Mouse (Mus musculus): ENCODE data around the gene Me1.

Gene Me1

GRCm38 (mm10) chr9:86708921-86709320 lies 13.2 kb upstream of the Me1 start:
- no peak for DNase-seq (ENCODE audit: extremely low spot score, low read depth, low spot score)

DNA sequence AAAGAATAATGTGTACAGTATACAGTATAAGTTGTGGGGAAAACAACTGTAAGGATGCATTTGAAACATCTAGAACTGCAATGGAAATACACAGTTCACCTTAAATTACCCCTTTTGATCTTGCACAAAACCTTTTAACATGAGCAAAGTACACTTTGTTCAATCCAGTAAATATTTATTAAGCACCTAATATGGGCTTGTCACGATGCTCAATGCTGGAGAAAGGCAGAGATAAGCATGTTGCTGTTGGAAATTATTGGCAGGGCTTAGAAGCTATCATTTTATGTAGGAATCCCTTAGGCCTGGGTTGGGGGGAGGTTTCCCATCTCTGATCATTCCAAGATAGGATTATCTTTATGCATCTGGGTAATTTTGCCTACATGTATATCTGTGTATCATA lies 11.7 kb upstream of the Me1 start:
- no peak for DNase-seq (ENCODE audit: extremely low spot score, low read depth, low spot score)

GRCm38 (mm10) chr9:86701844-86702243 lies 6.1 kb upstream of the Me1 start:
- DNase-seq (ENCODE audit: extremely low spot score, low read depth, low spot score), result no peak

GRCm38 (mm10) chr9:86701264-86701663 lies 5.5 kb upstream of the Me1 start:
- no peak for DNase-seq (ENCODE audit: extremely low spot score, low read depth, low spot score)

DNA sequence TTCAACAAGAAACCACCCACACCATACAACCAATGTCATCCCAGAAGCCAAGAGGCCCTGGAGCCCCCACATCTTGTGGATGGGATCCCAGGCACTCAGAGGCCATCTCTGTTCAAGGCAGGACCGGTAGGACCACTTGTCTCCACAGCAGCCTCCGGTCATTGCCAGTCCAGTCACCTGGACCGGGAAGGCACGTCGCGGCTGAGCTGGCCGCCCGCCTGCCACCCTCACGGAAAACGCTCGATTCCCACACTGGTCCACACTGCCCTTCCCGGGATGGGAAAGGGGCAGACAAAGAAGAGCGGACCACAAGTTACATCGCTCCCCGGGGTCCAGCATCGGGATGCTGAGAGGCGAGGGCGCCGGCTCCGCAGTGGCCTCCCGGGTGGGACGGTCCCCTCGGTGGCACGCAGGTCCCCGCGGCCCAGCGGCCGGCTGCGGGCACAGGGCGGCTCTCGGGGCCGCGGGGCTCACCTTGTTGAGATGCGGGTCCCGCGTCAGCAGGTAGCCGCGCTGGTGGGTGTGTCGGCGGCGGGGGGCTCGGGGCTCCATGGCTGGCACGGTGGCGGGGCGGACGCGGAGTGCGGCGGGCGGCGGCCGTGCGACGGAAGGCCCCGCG lies 445 bp downstream of the Me1 start:
- DNase-seq (ENCODE audit: extremely low spot score, low read depth, low spot score), result no peak

- DNase-seq (ENCODE audit: extremely low spot score, low read depth, low spot score), result no peak
Measured at GRCm38 (mm10) chr9:86694644-86695043, 1.1 kb downstream of the Me1 start.

DNA sequence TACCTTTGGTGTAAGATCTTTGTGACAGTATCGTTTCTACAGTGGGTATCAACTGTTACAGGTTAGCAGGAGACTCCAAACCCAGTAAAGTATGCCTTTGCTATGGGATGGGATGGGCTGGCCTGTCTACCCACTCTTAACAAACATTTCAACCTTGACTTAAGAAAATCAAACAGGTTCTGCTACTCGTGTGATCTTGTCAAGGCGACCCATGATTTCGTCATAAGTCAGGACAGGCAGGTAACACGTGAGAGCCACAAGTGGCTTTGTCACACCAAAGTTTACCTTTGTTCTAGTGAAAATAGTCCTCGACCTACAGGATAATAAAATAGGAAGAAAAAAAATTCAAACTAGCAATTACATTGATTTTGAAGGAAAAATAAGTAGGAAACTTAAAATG lies 1.8 kb downstream of the Me1 start:
- no peak for DNase-seq (ENCODE audit: extremely low spot score, low read depth, low spot score)

DNA sequence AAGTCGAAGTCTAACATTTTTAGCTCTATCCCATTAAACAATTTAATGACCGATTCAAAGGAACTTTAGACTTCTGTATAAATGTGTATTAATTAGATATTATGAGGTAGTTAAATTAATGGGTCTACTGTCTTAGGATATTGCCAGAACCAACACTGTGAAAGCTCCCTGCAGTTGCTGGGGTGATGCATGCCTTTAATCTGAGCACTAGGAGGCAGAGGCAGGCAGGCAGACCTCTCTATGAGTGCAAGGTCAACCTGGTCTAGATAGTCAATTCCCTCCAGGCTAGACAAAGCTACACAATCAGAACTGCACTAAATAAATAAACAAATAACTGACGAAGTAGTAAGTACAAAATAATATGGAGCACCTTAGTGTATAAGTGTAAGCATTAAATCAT lies 3.1 kb downstream of the Me1 start:
- no peak for DNase-seq (ENCODE audit: extremely low spot score, low read depth, low spot score)

GRCm38 (mm10) chr9:86692251-86692650 lies 3.5 kb downstream of the Me1 start:
- no peak for DNase-seq (ENCODE audit: extremely low spot score, low read depth, low spot score)

DNA sequence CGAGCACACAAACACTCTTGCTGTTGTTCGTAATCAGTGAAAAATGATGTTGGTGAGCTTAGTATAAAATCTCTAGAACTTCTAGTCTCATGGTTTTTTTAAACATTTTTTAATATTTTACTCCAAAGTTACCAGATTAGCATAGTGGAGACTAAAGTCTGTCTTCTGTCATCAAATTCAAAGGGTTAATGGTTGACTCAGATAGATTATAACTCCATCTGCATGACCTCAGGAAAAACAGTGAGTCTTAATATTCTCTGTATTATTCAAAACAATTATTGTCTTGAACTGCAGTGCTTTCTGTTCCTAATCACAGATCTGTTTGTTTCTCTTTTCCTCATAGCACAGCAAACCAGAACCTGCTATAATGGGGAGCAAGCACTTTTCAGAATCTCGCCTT lies 4.7 kb downstream of the Me1 start:
- DNase-seq (ENCODE audit: extremely low spot score, low read depth, low spot score), result no peak

GRCm38 (mm10) chr9:86683713-86684209 lies 12.0 kb downstream of the Me1 start:
- DNase-seq (ENCODE audit: extremely low spot score, low read depth, low spot score), result no peak

GRCm38 (mm10) chr9:86682844-86683243 lies 12.9 kb downstream of the Me1 start:
- DNase-seq (ENCODE audit: extremely low spot score, low read depth, low spot score), result no peak

DNA sequence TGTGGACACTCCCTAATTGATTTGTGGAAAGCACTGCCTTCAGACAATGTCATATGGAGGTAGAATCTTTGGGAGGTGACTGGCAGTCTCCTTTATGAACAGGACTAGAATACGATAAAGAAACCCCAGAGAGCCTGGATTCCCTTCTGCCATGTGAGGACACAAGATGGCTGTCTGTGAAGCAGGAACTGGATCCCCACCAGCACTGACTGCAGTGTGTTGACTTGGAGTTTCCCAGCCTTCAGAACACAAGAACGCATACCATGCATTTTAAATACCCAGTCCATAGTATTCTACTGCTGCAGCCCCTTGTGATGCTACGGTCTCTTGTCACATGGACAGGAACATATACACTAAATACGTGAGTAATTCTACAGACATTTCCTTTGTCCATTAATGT lies 13.5 kb downstream of the Me1 start:
- no peak for DNase-seq (ENCODE audit: extremely low spot score, low read depth, low spot score)

DNA sequence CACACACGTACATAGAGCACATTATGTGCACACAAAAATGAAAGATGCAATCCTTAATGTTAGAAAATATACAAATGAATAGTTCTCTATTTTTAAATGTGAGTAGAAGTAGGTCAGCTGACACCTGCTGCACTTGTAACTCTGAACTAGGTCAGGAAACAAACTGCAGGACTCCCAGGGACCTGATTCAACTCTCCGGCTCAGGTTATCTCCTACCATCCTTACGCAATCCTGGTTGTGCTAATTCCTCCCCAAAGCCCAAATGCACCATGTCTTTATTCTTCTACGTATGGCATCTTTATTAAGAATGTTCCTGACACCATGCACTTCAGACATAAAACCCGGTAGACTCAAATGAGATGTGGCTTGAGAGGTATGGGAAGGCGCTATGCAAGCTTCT lies 15.3 kb downstream of the Me1 start:
- DNase-seq (ENCODE audit: extremely low spot score, low read depth, low spot score), result no peak

- DNase-seq (ENCODE audit: extremely low spot score, low read depth, low spot score), result no peak
Measured at GRCm38 (mm10) chr9:86679843-86680417, 15.8 kb downstream of the Me1 start.

GRCm38 (mm10) chr9:86676246-86676645 lies 19.5 kb downstream of the Me1 start:
- no peak for DNase-seq (ENCODE audit: extremely low spot score, low read depth, low spot score)

DNA sequence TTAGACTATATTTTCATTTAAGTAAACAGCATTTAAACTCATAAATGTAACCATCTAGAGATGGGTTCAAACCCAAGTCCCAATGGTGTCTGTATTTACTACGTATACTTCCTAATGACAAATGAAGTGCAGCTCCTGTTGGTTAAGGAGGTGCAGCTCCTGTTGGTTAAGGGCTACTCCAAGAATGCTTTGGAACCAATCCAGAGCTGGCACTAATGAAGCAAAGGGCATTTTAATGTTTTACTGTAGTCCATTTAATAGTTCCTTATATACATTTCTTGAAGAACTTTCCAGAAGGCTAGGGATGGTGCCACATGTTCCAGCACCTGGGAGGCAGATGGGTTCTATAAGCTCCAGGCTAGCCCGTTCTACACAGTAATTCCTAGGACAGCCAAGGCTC lies 20.3 kb downstream of the Me1 start:
- DNase-seq (ENCODE audit: extremely low spot score, low read depth, low spot score), result no peak

- no peak for DNase-seq (ENCODE audit: extremely low spot score, low read depth, low spot score)
Measured at GRCm38 (mm10) chr9:86672907-86673472, 22.8 kb downstream of the Me1 start.

- no peak for DNase-seq (ENCODE audit: extremely low spot score, low read depth, low spot score)
Measured at GRCm38 (mm10) chr9:86668590-86669252, 27.0 kb downstream of the Me1 start.

DNA sequence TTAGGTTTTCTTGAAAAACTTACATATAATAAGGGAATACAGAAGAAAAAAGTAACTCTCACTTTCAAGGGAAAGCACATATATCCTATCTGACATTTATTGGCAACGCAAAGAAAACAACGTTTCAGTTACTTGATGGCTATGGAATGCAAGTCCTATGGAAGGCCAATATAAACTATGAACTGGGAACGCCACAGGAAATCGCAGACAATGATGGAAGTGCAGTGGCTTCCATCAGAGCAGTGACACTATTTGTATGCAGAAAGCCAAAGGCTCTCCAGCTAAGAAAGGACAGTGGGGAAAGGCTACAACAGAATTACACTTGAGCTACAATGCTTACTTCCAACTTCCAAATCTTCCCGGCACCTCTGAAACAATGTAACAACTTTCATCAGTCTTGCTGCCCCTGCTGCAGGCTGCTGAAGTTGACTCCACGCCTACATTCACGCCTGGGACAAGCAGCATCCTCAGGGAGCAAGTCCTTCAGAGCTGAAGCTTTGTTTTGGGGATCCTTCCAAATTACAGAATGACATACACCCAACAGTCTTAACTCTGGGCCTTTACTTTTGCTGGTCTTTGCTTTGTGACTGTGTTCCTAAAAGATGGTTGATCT lies 28.5 kb downstream of the Me1 start:
- DNase-seq (ENCODE audit: extremely low spot score, low read depth, low spot score), result no peak

GRCm38 (mm10) chr9:86661679-86662078 lies 34.1 kb downstream of the Me1 start:
- no peak for DNase-seq (ENCODE audit: extremely low spot score, low read depth, low spot score)

DNA sequence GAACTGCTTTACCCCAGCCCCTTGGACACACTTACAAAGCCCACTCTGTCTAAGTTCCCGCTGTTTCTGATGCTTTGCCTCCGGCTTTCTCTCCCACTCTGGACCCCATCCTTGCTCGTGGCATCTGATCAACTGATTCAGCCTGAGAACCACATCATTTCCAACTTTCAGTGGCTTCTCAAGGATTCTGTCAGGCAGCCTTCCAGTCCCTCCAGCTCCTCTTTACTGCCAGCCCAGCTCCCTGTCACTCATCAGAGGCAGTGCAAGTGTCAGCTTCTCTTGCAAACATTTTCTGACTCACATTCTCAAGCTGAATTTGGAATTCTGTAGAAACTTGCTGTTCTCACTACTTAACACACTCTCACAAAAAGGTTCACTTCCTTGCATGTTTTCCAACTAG lies 34.5 kb downstream of the Me1 start:
- DNase-seq (ENCODE audit: extremely low spot score, low read depth, low spot score), result no peak

Data from hindlimb bud, embryonic 11.5 days (tissue).